Comparison of ENCODE assay signal across 12 mouse cellular contexts in genomic region chr1:92051489-92052062, GRCm38 (mm10).
A peak's percentile ranks its signal among the peaks of the same experiment; 100 is the strongest.
DNase-seq lines count a peak whose midpoint lies in the region; ATAC-seq and TF ChIP-seq lines count a peak whose summit lies in the region.
"Had no signal": no experiment of that assay in that cellular context is flagged by ENCODE, and none has a peak within 500 bp of the region (broad histone marks: within the 10 kb centered on the region; RNA-seq: fewer than 3 reads in every experiment).

No protein-coding gene starts in this region.

- TF ChIP-seq EP300 in stomach, postnatal 0 days (optimal IDR thresholded peaks at IDR 0.05): no peak

- DNase-seq in liver, embryonic 11.5 days (ENCODE audit: low spot score): no peak
- DNase-seq in lung, adult 2 months: peak; percentile 45
- peak; percentile 52 for DNase-seq in stomach, postnatal 0 days (ENCODE audit: low spot score)
- DNase-seq in left cerebral cortex, postnatal 36 days (ENCODE audit: low spot score in 2 of 2): no peak
- DNase-seq: cerebellum, postnatal 14 days; right cerebral cortex, postnatal 14 days had no signal

- intact Hi-C loops in left cerebral cortex, postnatal 36 days (cut with DNase I): no loop called here

- H3K27me3 ChIP-seq in liver, embryonic 12.5 days (replicated peaks): no peaks in the 10 kb centered on the region
- no peaks in the 10 kb centered on the region for H3K27me3 ChIP-seq in liver, embryonic 11.5 days (replicated peaks; ENCODE audit: control insufficient read depth, insufficient read depth, low read length)
- no peaks in the 10 kb centered on the region for H3K27me3 ChIP-seq in stomach, postnatal 0 days (ENCODE audit: control insufficient read depth, insufficient read depth, low read length)
- H3K27me3 ChIP-seq: heart, embryonic 12.5 days; hindbrain, embryonic 15.5 days; neural tube, embryonic 13.5 days had no signal

- 0 out of 2 replicates have a peak, but pooled peaks have one; percentile 1 for TF ChIP-seq CTCF in bone marrow, adult 2 months (IDR thresholded peaks at IDR 0.05; ENCODE audit: control insufficient read depth, insufficient read depth, low read length)
- TF ChIP-seq CTCF in lung, adult 2 months (IDR thresholded peaks at IDR 0.05; ENCODE audit: insufficient read depth, low read length): peak; percentile 64; the same call in 1 of the 2 replicates
- peak; percentile 65 for TF ChIP-seq CTCF in stomach, postnatal 0 days (IDR thresholded peaks at IDR 0.05; ENCODE audit: low read depth)

- no peak overlapping the region for H3K4me2 ChIP-seq in liver, embryonic 12.5 days
- H3K4me2 ChIP-seq in liver, embryonic 11.5 days: no peak overlapping the region
- H3K4me2 ChIP-seq in stomach, postnatal 0 days (replicated peaks; ENCODE audit: low read depth): no peak overlapping the region
- H3K4me2 ChIP-seq: heart, embryonic 12.5 days; hindbrain, embryonic 15.5 days; neural tube, embryonic 13.5 days had no signal

- H3K36me3 ChIP-seq in liver, embryonic 12.5 days: no peaks in the 10 kb centered on the region
- no peaks in the 10 kb centered on the region for H3K36me3 ChIP-seq in liver, embryonic 11.5 days (ENCODE audit: control insufficient read depth, insufficient read depth, low read length)
- no peaks in the 10 kb centered on the region for H3K36me3 ChIP-seq in stomach, postnatal 0 days (ENCODE audit: control insufficient read depth, insufficient read depth, low read length)
- H3K36me3 ChIP-seq: heart, embryonic 12.5 days; hindbrain, embryonic 15.5 days; neural tube, embryonic 13.5 days had no signal

- no peak overlapping the region for H3K4me3 ChIP-seq in liver, embryonic 12.5 days
- H3K4me3 ChIP-seq in liver, embryonic 11.5 days (ENCODE audit: low read depth, low read length): no peak overlapping the region
- no peak overlapping the region for H3K4me3 ChIP-seq in bone marrow, adult 2 months (replicated peaks; ENCODE audit: control insufficient read depth, low read depth, low read length)
- no peak overlapping the region for H3K4me3 ChIP-seq in lung, adult 2 months (replicated peaks; ENCODE audit: extremely low read depth, low read depth, low read length)
- no peak overlapping the region for H3K4me3 ChIP-seq in stomach, postnatal 0 days (ENCODE audit: low read depth, low read length)
- H3K4me3 ChIP-seq: heart, embryonic 12.5 days; hindbrain, embryonic 15.5 days; neural tube, embryonic 13.5 days had no signal

- 68% methylated on average over 4 of the region's 4 CpGs for WGBS in liver, embryonic 12.5 days (ENCODE audit: insufficient replicate concordance)
- WGBS in liver, embryonic 11.5 days: 76% methylated on average over 4 of the region's 4 CpGs
- 65% methylated on average over 4 of the region's 4 CpGs for WGBS in bone marrow, adult 2 months
- 72% methylated on average over 4 of the region's 4 CpGs for WGBS in lung, adult 2 months
- WGBS in stomach, postnatal 0 days: 61% methylated on average over 4 of the region's 4 CpGs

- H3K9ac ChIP-seq in liver, embryonic 12.5 days: no peak overlapping the region
- H3K9ac ChIP-seq in liver, embryonic 11.5 days (ENCODE audit: low read depth, low read length): no peak overlapping the region
- H3K9ac ChIP-seq in stomach, postnatal 0 days (ENCODE audit: low read length): no peak overlapping the region
- H3K9ac ChIP-seq: heart, embryonic 12.5 days; hindbrain, embryonic 15.5 days; neural tube, embryonic 13.5 days had no signal

- no peak overlapping the region for H3K27ac ChIP-seq in liver, embryonic 12.5 days
- H3K27ac ChIP-seq in liver, embryonic 11.5 days (ENCODE audit: low read depth, low read length): no peak overlapping the region
- H3K27ac ChIP-seq in bone marrow, adult 2 months (ENCODE audit: control insufficient read depth, insufficient read depth, low read depth, low read length, poor library complexity): peak overlapping the region; percentile 76
- H3K27ac ChIP-seq in stomach, postnatal 0 days (replicated peaks): no peak overlapping the region
- H3K27ac ChIP-seq: hindbrain, embryonic 15.5 days; neural tube, embryonic 13.5 days had no signal

- TF ChIP-seq POLR2A in bone marrow, adult 2 months (IDR thresholded peaks at IDR 0.05; ENCODE audit: borderline replicate concordance, control insufficient read depth, low read depth, low read length): no peak
- TF ChIP-seq POLR2A in lung, adult 2 months (IDR thresholded peaks at IDR 0.05; ENCODE audit: borderline replicate concordance, extremely low read depth, low read depth, low read length): no peak

- H3K4me1 ChIP-seq in liver, embryonic 12.5 days: peaks cover 25% of the 10 kb centered on the region
- peaks cover 10% of the 10 kb centered on the region for H3K4me1 ChIP-seq in liver, embryonic 11.5 days (replicated peaks; ENCODE audit: control insufficient read depth, insufficient read depth, low read length)
- peaks cover 15% of the 10 kb centered on the region for H3K4me1 ChIP-seq in bone marrow, adult 2 months (ENCODE audit: control insufficient read depth, insufficient read depth, low read length)
- H3K4me1 ChIP-seq in lung, adult 2 months (ENCODE audit: control insufficient read depth, insufficient read depth, low read length): peaks cover 23% of the 10 kb centered on the region
- peaks cover 3% of the 10 kb centered on the region for H3K4me1 ChIP-seq in stomach, postnatal 0 days (replicated peaks; ENCODE audit: control insufficient read depth, insufficient read depth)

- H3K9me3 ChIP-seq in liver, embryonic 12.5 days (replicated peaks): no peaks in the 10 kb centered on the region
- no peaks in the 10 kb centered on the region for H3K9me3 ChIP-seq in liver, embryonic 11.5 days (ENCODE audit: control insufficient read depth, low read length)
- H3K9me3 ChIP-seq in stomach, postnatal 0 days (ENCODE audit: control insufficient read depth, low read length): no peaks in the 10 kb centered on the region
- H3K9me3 ChIP-seq: heart, embryonic 12.5 days; hindbrain, embryonic 15.5 days; neural tube, embryonic 13.5 days had no signal

- ATAC-seq in liver, embryonic 12.5 days: 0 out of 2 replicates have a peak, but pooled peaks have one; percentile 5
- no peak for ATAC-seq in liver, embryonic 11.5 days (replicated peaks; ENCODE audit: low FRiP score)
- peak; percentile 35; the same call in 1 of the 2 replicates for ATAC-seq in stomach, postnatal 0 days (ENCODE audit: low FRiP score, low TSS enrichment)
- ATAC-seq in erythroblast, adult 5-6 weeks (replicated peaks; ENCODE audit: low FRiP score, poor library complexity, severe bottlenecking): no peak

Comparison
In these comparisons a context has a peak if more than half of its experiments do, and no peak if none do; other contexts are left out.
1. ATAC-seq: peak in liver, embryonic 12.5 days (single experiment) and stomach, postnatal 0 days (single experiment); none in liver, embryonic 11.5 days (single experiment) and erythroblast, adult 5-6 weeks (single experiment).
2. DNase-seq: peak in lung, adult 2 months (single experiment) and stomach, postnatal 0 days (single experiment); none in liver, embryonic 11.5 days (single experiment) and left cerebral cortex, postnatal 36 days (0 of 2).
3. CTCF ChIP-seq: peak in every context shown above with its lines; median percentile 65 in stomach, postnatal 0 days; 64 in lung, adult 2 months; 1 in bone marrow, adult 2 months.